Mouse (Mus musculus): ENCODE data around the gene Anapc7.

- TF ChIP-seq CTCF (IDR thresholded peaks at IDR 0.05; ENCODE audit: low read depth, low read length) (no peak), EP300 (IDR thresholded peaks at IDR 0.05; ENCODE audit: insufficient read depth, low read depth, low read length) (no peak)
Measured at GRCm38 (mm10) chr5:122471658-122472057, 50.2 kb downstream of the Anapc7 start.
